Mouse (Mus musculus) thymus, adult 2 months (tissue): ENCODE measurements at regions not wholly inside any gene's neighbourhood (a gene's known extent, or its start where the extent isn't known, plus 50 kb on each side); places are given as distances from the start of the nearest gene placed in this dataset.

Experiments used
- DNase-seq: peaks from one replicate; pipeline ENCODE4 v3.0.0; 2021
- H3K27ac ChIP-seq: fragments of 200-500 bp; 2 replicates; pipeline ENCODE4 v1.5.1; 2012; ENCODE audit warnings: low read length, control low read depth; ENCODE audit not compliant: control insufficient read depth, insufficient read depth
- H3K27me3 ChIP-seq: fragments of 200-500 bp; 2 replicates; pipeline ENCODE4 v1.6.1; 2012; ENCODE audit warnings: mild to moderate bottlenecking, low read length, moderate library complexity, mixed read lengths; ENCODE audit not compliant: control insufficient read depth, insufficient read depth
- H3K36me3 ChIP-seq: fragments of 200-500 bp; 2 replicates; pipeline ENCODE4 v1.6.1; 2012; ENCODE audit warnings: mild to moderate bottlenecking, low read length, moderate library complexity; ENCODE audit not compliant: control insufficient read depth, insufficient read depth
- H3K4me1 ChIP-seq: fragments of 200-500 bp; replicated peaks from 2 replicates; pipeline ENCODE4 v1.6.1; 2012; ENCODE audit warnings: low read length; ENCODE audit not compliant: control insufficient read depth, insufficient read depth
- H3K4me3 ChIP-seq: fragments of 200-500 bp; 2 replicates; pipeline ENCODE4 v1.5.1; 2012; ENCODE audit warnings: mild to moderate bottlenecking, low read length, control low read depth, moderate library complexity; ENCODE audit not compliant: control insufficient read depth, insufficient read depth
- CTCF ChIP-seq: fragments of 200-500 bp; IDR thresholded peaks from 2 replicates; pipeline ENCODE4 v1.5.1; 2012; ENCODE audit warnings: mild to moderate bottlenecking, control low read depth, low read length, moderate library complexity, borderline replicate concordance; ENCODE audit not compliant: control insufficient read depth, poor library complexity, insufficient read depth; ENCODE audit errors: extremely low read depth
- POLR2A ChIP-seq: fragments of 200-500 bp; IDR thresholded peaks from 2 replicates; pipeline ENCODE4 v1.6.1; 2012; ENCODE audit warnings: mild to moderate bottlenecking, low read length, control low read depth, moderate library complexity; ENCODE audit not compliant: control insufficient read depth, poor library complexity, insufficient read depth; ENCODE audit errors: extremely low read depth
- WGBS: fragments of 180-500 bp; shearing (Covaris S2); methylation state at CpG from one replicate; pipeline ENCODE4 v1.1.7; 2018; 5-methylcytosine and 5-hydroxymethylcytosine counted together

DNA sequence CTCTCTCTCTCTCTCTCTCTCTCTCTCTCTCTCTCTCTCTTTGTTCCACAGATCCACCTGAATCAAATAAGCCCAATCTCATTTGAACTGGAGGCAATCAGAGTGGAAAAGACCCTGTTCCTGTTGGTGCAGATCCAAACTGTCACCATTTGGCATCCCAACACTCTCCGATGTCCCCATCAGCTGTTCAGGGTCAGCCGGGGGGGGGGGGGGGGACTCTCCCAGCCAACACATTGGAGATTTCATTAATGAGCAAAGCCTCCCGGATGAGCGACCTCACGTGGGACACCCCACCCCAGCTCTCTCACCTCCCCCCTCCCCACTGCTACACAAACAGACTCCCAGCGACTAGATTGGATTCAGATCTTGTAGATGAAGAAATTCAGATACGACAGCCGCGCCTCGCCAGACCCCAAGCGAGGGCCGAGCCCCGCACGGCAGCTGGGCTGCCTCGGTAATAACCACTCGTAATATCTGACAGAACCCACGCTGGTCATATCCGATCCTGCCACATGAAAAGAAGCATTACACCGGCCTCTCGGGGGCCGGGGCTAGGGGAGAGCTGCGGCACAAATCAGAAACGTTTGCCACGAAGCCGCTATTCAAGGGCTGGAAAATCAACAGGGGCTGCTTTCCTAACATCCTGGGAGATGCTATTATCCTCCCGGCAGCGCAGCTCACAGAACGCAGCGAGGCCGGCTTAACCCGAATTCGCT lies 164.2 kb downstream of the H2al1j start:
- Histone ChIP-seq H3K36me3 (no peaks in the 10 kb centered on the region), H3K27me3 (no peaks in the 10 kb centered on the region), H3K4me1 (no peaks in the 10 kb centered on the region), H3K4me3 (no peak overlapping the region), H3K27ac (no peak overlapping the region)
- 69% methylated on average over 31 of the region's 32 CpGs for WGBS
- TF ChIP-seq POLR2A: no peak
- no peak for DNase-seq

- Histone ChIP-seq H3K36me3 (no peaks in the 10 kb centered on the region), H3K27me3 (no peaks in the 10 kb centered on the region), H3K27ac (no peak overlapping the region), H3K4me1 (no peaks in the 10 kb centered on the region), H3K4me3 (no peak overlapping the region)
- WGBS: 27% methylated on average over 19 of the region's 19 CpGs
- TF ChIP-seq CTCF (no peak), POLR2A (no peak)
- DNase-seq: no peak
These were observed 166.1 kb downstream of the H2al1j start for GRCm38 (mm10) chrX:11493526-11494245.

GRCm38 (mm10) chrX:11494246-11494630 lies 166.6 kb downstream of the H2al1j start:
- DNase-seq: no peak
- no peaks in the 10 kb centered on the region for H3K36me3 ChIP-seq
- H3K27me3 ChIP-seq: no peaks in the 10 kb centered on the region
- H3K27ac ChIP-seq: no peak overlapping the region
- TF ChIP-seq POLR2A (no peak), CTCF (no peak)
- 37% methylated on average over 12 of the region's 12 CpGs for WGBS
- no peak overlapping the region for H3K4me3 ChIP-seq
- no peaks in the 10 kb centered on the region for H3K4me1 ChIP-seq

GRCm38 (mm10) chrX:11512439-11512838 lies 184.8 kb downstream of the H2al1j start:
- no peak for TF ChIP-seq CTCF
- TF ChIP-seq POLR2A: no peak
- Histone ChIP-seq H3K36me3 (no peaks in the 10 kb centered on the region), H3K4me3 (no peak overlapping the region), H3K4me1 (no peaks in the 10 kb centered on the region), H3K27me3 (no peaks in the 10 kb centered on the region), H3K27ac (no peak overlapping the region)
- 43% methylated on average over 5 of the region's 5 CpGs for WGBS
- DNase-seq: no peak

DNA sequence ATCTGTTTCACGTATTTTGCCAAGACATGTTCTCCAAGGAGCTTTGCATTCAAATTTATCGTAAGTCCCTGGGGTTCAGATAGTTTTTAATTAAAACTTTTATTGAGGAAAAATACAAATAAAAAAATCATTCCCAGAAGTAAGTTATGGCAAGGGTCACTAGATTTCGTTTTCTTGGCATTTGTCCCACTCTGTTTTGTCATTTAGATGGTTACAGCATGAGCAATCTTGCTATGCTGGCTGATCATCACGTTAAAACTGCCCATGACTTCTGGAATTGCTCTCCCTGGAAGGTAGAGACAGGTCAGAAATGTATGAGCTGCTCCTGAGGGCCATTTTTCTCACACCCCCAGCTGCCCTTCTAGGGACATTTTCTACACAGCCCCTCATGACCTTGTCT lies 185.3 kb downstream of the H2al1j start:
- no peak for DNase-seq
- WGBS: 76% methylated on average over 4 of the region's 4 CpGs
- H3K27me3 ChIP-seq: no peaks in the 10 kb centered on the region
- no peaks in the 10 kb centered on the region for H3K4me1 ChIP-seq
- TF ChIP-seq POLR2A (no peak), CTCF (no peak)
- no peak overlapping the region for H3K4me3 ChIP-seq
- no peak overlapping the region for H3K27ac ChIP-seq
- H3K36me3 ChIP-seq: no peaks in the 10 kb centered on the region

GRCm38 (mm10) chrX:11523791-11524190 lies 196.2 kb downstream of the H2al1j start:
- no peak for TF ChIP-seq CTCF
- no peak for TF ChIP-seq POLR2A
- WGBS: 99% methylated on average over 4 of the region's 4 CpGs
- Histone ChIP-seq H3K27me3 (no peaks in the 10 kb centered on the region), H3K4me1 (no peaks in the 10 kb centered on the region), H3K36me3 (no peaks in the 10 kb centered on the region), H3K27ac (no peak overlapping the region), H3K4me3 (no peak overlapping the region)
- no peak for DNase-seq

DNA sequence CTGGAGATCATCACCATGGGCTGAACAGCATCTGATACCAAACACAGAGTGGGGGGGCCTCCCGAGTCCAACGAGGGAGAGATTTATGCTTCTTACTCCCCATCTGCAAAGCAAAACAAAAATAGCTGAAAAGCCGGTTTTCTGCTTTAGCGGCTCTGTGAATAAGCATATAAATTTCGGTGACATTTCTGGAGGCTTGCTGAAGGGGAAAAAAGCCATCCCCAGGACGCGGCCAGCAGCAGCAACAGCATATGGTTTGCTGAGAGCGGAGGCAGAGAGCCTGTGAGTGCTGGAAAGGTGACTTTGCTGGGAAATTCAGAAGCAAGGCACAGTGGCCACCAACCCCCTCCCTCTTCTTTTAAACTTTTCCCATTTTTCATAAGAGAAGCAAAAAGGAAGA lies 197.7 kb downstream of the H2al1j start:
- TF ChIP-seq POLR2A: no peak
- TF ChIP-seq CTCF: no peak
- no peak overlapping the region for H3K27ac ChIP-seq
- no peaks in the 10 kb centered on the region for H3K36me3 ChIP-seq
- no peaks in the 10 kb centered on the region for H3K27me3 ChIP-seq
- H3K4me1 ChIP-seq: no peaks in the 10 kb centered on the region
- 50% methylated on average over 8 of the region's 8 CpGs for WGBS
- DNase-seq: no peak
- no peak overlapping the region for H3K4me3 ChIP-seq
